Mouse (Mus musculus) intestine, embryonic 16.5 days (tissue): ENCODE measurements around the gene Lig3. TPM values are rescaled to one million over a fixed set of nuclear protein-coding genes. Genes with fewer than 3 reads are reported as not detected.

Experiments used
- ATAC-seq: fragments of 200-750 bp; cut with Nextera tagmentation; 2 replicates; pipeline ENCODE4 v1.8.0; 2017; ENCODE audit warnings: moderate TSS enrichment, moderate library complexity
- H3K27ac ChIP-seq: fragments of 300-500 bp; sonication (generic); 2 replicates; pipeline ENCODE4 v1.5.1; 2014; ENCODE audit warnings: mild to moderate bottlenecking, low read length
- H3K27me3 ChIP-seq: fragments of 300-500 bp; sonication (generic); replicated peaks from 2 replicates; pipeline ENCODE4 v1.6.1; 2014; ENCODE audit warnings: low read length, control low read depth, mixed read lengths; ENCODE audit not compliant: control insufficient read depth, insufficient read depth
- H3K36me3 ChIP-seq: fragments of 300-500 bp; sonication (generic); 2 replicates; pipeline ENCODE4 v1.6.1; 2014; ENCODE audit warnings: low read length, control low read depth; ENCODE audit not compliant: control insufficient read depth, insufficient read depth
- H3K4me1 ChIP-seq: fragments of 300-500 bp; sonication (generic); 2 replicates; pipeline ENCODE4 v1.6.1; 2014; ENCODE audit warnings: low read length, control low read depth, mixed read lengths; ENCODE audit not compliant: control insufficient read depth, insufficient read depth
- H3K4me2 ChIP-seq: fragments of 300-500 bp; sonication (generic); 2 replicates; pipeline ENCODE4 v1.6.1; 2014; ENCODE audit warnings: low read depth, low read length, control low read depth
- H3K4me3 ChIP-seq: fragments of 300-500 bp; sonication (generic); 2 replicates; pipeline ENCODE4 v1.5.1; 2014; ENCODE audit warnings: mild to moderate bottlenecking, low read length
- H3K9ac ChIP-seq: fragments of 300-500 bp; sonication (generic); 2 replicates; pipeline ENCODE4 v1.6.1; 2014; ENCODE audit warnings: low read depth, low read length
- H3K9me3 ChIP-seq: fragments of 300-500 bp; sonication (generic); 2 replicates; pipeline ENCODE4 v1.6.1; 2016; ENCODE audit warnings: low read length, control low read depth; ENCODE audit not compliant: control insufficient read depth
- WGBS: fragments of 180-500 bp; shearing (Covaris S2); extraction: QIAGEN DNeasy Blood & Tissue Kit; methylation state at CpG from one replicate; pipeline ENCODE4 v1.1.7; 2014; 5-methylcytosine and 5-hydroxymethylcytosine counted together
- polyA plus RNA-seq: library from polyadenylated mRNA; unstranded; fragments of >200 nt; fragmentation: Nextera tagmentation; extraction: Ambion mirVana; gene quantifications from 2 replicates; pipeline ENCODE4 v1.2.1, GENCODE M21; 2015

Lig3 gene
- polyA plus RNA-seq, 1 experiment from 2014 or later: 18.0 TPM

DNA sequence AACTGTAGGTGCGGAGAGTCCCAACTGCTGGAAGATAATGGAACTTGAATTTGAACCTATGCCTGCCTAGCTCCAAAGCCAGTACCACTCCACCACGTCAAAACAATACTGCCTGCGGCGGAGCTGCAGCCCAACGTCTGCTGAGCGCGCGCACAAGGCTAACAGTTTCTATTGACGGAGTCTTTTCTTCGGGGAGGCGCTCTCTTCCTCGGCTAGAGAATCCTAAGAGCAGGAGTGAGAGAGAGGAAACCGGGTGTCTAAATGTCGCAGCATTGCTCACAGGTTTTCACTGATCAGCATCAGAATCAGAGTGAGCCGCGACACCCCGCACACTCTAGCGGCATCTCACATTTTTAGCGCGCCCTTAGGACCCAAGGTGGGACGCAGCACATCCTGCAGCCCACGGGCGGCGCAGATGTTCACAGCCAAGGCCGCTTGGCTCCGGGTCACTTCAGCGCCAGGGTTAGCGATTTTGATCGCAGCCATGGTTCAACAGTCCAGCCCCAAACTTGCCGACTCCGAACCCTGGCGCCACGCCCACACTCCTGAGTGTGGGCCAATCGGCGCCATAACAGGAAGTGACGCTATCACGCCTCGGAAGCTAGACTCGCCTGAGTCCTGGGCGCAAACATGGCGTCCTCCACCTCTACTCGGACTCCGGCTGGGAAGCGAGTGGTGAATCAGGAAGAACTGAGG, 17.0 kb upstream of the Lig3 start, which contains the start of the genes Cct6b and Zfp830:
Gene Cct6b, minus strand, starts transcription at position 580 of the 696 bp plus-strand sequence.
Gene Zfp830, plus strand, starts transcription at position 604 of the 696 bp plus-strand sequence.
- no peaks in the 10 kb centered on the region for H3K36me3 ChIP-seq
- H3K4me2 ChIP-seq: peak within 1 kb of the TSS; percentile 81
- H3K27me3 ChIP-seq: no peaks in the 10 kb centered on the region
- peaks cover 10% of the 10 kb centered on the region for H3K4me1 ChIP-seq
- peak within 1 kb of the TSS; percentile 87 for H3K4me3 ChIP-seq
- ATAC-seq: peak; percentile 100
- no peaks in the 10 kb centered on the region for H3K9me3 ChIP-seq
- WGBS: under 1% methylated on average over 44 of the region's 44 CpGs
- H3K27ac ChIP-seq: peak within 1 kb of the TSS; percentile 89
- peak within 1 kb of the TSS; percentile 88 for H3K9ac ChIP-seq

GRCm38 (mm10) chr11:82764438-82764924, 16.4 kb upstream of the Lig3 start:
- H3K4me3 ChIP-seq: peak overlapping the region; percentile 87
- H3K4me2 ChIP-seq: peak overlapping the region; percentile 81
- no peaks in the 10 kb centered on the region for H3K9me3 ChIP-seq
- H3K9ac ChIP-seq: peak overlapping the region; percentile 88
- under 1% methylated on average over 28 of the region's 28 CpGs for WGBS
- no peaks in the 10 kb centered on the region for H3K27me3 ChIP-seq
- peak overlapping the region; percentile 89 for H3K27ac ChIP-seq
- peak; percentile 78 for ATAC-seq
- H3K4me1 ChIP-seq: peaks cover 10% of the 10 kb centered on the region
- H3K36me3 ChIP-seq: no peaks in the 10 kb centered on the region

DNA sequence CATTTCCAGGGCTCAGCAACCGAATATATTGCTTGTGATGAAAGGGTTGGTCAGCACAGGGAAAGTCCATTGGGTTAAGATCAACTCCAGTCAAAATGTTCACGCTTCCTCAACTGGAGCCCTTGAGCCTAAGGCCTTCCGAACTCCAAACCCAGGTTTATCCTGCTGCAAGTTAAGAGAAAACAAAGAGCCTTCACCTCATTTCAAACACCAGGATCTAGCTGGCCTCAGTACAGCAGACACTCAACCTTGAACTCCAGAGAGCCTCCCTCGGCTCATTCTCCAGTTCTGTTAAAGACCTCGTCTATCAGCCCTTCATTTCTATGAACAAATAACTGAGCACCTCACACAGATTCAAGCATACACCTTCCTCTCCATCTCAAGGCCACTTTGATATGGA, 774 bp upstream of the Lig3 start:
- 38% methylated on average over 5 of the region's 5 CpGs for WGBS
- Histone ChIP-seq H3K27ac (peak overlapping the region; percentile 66), H3K4me1 (peaks cover 8% of the 10 kb centered on the region; the same call in 1 of the 2 replicates)

GRCm38 (mm10) chr11:82782197-82782596, 1.3 kb downstream of the Lig3 start:
- Histone ChIP-seq H3K36me3 (0 out of 2 replicates have a peak, but pooled peaks cover 5% of the 10 kb centered on the region), H3K9me3 (no peaks in the 10 kb centered on the region), H3K27me3 (no peaks in the 10 kb centered on the region), H3K4me1 (peaks cover 8% of the 10 kb centered on the region; the same call in 1 of the 2 replicates), H3K27ac (peak overlapping the region; percentile 95; the same call in 1 of the 2 replicates), H3K4me3 (peak overlapping the region; percentile 92), H3K4me2 (peak overlapping the region; percentile 66), H3K9ac (peak overlapping the region; percentile 97)
- no peak for ATAC-seq
- 39% methylated on average over 6 of the region's 6 CpGs for WGBS

More for the DNA sequence above, 774 bp upstream of the Lig3 start:
- peak overlapping the region; percentile 92 for H3K4me3 ChIP-seq
- ATAC-seq: no peak
- H3K9me3 ChIP-seq: no peaks in the 10 kb centered on the region
- H3K36me3 ChIP-seq: 0 out of 2 replicates have a peak, but pooled peaks cover under 1% of the 10 kb centered on the region
- peak overlapping the region; percentile 54 for H3K4me2 ChIP-seq
- peak overlapping the region; percentile 97 for H3K9ac ChIP-seq
- H3K27me3 ChIP-seq: no peaks in the 10 kb centered on the region

DNA sequence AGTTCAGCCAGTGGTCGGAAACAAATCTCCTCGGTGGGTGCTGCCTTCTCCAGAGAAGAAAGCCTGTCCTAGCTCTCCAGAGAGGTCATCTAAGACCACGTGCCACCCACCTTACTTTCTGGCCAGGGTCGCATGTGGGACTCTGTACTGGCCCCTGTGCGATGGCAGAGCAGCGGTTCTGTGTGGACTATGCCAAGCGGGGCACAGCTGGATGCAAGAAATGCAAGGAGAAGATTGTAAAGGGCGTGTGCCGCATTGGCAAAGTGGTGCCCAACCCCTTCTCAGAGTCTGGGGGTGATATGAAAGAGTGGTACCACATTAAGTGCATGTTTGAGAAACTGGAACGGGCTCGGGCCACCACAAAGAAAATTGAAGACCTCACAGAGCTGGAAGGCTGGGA, 2.5 kb downstream of the Lig3 start:
- Histone ChIP-seq H3K27me3 (no peaks in the 10 kb centered on the region), H3K27ac (0 out of 2 replicates have a peak overlapping the region, but pooled peaks have one; percentile 11), H3K9ac (no peak overlapping the region; the same call in 1 of the 2 replicates), H3K4me2 (no peak overlapping the region), H3K4me3 (no peak overlapping the region), H3K4me1 (peaks cover 8% of the 10 kb centered on the region; the same call in 1 of the 2 replicates), H3K36me3 (0 out of 2 replicates have a peak, but pooled peaks cover 10% of the 10 kb centered on the region), H3K9me3 (no peaks in the 10 kb centered on the region)
- ATAC-seq: no peak
- WGBS: 89% methylated on average over 11 of the region's 11 CpGs

GRCm38 (mm10) chr11:82806656-82807055, 25.7 kb downstream of the Lig3 start:
- Histone ChIP-seq H3K27ac (no peak overlapping the region), H3K36me3 (no peaks in the 10 kb centered on the region; the same call in 1 of the 2 replicates), H3K9me3 (no peaks in the 10 kb centered on the region), H3K9ac (no peak overlapping the region), H3K4me2 (no peak overlapping the region), H3K4me1 (no peaks in the 10 kb centered on the region), H3K27me3 (no peaks in the 10 kb centered on the region), H3K4me3 (no peak overlapping the region)
- no peak for ATAC-seq
- WGBS: 67% methylated on average over 3 of the region's 3 CpGs

DNA sequence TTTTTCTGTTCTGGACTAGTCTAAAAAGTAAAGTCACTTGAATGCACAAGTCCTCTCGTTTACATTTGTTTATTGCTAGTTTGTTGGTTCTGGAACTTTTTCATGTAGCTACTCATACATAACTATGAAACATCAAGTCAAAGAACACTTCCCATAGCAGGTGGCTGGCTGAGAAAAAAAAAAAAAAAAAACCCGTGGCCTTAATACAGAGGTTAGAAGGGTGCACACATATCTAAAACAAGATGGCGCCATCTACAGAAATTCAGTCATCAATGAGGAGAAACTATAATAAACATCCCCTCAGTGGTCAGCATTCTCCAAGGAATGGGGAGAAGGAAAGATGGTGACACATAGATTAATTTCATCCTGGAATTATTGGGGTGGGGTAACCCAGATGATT, 26.5 kb downstream of the Lig3 start:
- H3K27me3 ChIP-seq: no peaks in the 10 kb centered on the region
- no peak overlapping the region for H3K4me3 ChIP-seq
- H3K27ac ChIP-seq: no peak overlapping the region
- 66% methylated on average over 3 of the region's 3 CpGs for WGBS
- H3K9ac ChIP-seq: no peak overlapping the region
- H3K4me2 ChIP-seq: no peak overlapping the region
- no peaks in the 10 kb centered on the region for H3K9me3 ChIP-seq
- no peaks in the 10 kb centered on the region; the same call in 1 of the 2 replicates for H3K36me3 ChIP-seq
- no peak for ATAC-seq
- H3K4me1 ChIP-seq: no peaks in the 10 kb centered on the region

DNA sequence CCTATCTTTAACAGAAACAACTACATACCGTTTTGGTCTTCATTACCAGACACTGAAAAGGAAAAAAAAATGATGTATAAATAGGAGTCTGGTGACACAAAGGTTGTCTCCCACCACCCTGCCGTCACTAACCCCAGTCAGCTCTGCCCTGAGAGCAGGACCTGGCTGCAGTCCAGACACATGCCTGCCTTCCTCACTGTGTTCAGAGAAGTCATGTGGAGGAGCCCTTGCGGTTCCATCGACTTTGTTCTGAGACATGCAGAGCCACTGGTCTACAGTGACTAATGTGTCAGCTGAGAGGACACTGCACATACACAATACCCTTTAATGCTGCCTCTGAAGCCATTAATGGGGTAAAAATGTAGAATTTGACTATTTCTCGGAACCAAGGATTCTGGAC, 27.6 kb downstream of the Lig3 start:
- Histone ChIP-seq H3K27me3 (no peaks in the 10 kb centered on the region), H3K9ac (no peak overlapping the region), H3K4me1 (0 out of 2 replicates have a peak, but pooled peaks cover 2% of the 10 kb centered on the region), H3K9me3 (no peaks in the 10 kb centered on the region), H3K36me3 (no peaks in the 10 kb centered on the region; the same call in 1 of the 2 replicates), H3K27ac (no peak overlapping the region), H3K4me3 (no peak overlapping the region), H3K4me2 (no peak overlapping the region)
- ATAC-seq: no peak
- 80% methylated on average over 5 of the region's 5 CpGs for WGBS

- H3K4me2 ChIP-seq: no peak overlapping the region
- 59% methylated on average over 4 of the region's 4 CpGs for WGBS
- H3K9ac ChIP-seq: no peak overlapping the region
- no peaks in the 10 kb centered on the region for H3K36me3 ChIP-seq
- no peak overlapping the region for H3K4me3 ChIP-seq
- H3K4me1 ChIP-seq: no peaks in the 10 kb centered on the region
- no peak overlapping the region for H3K27ac ChIP-seq
- no peaks in the 10 kb centered on the region for H3K27me3 ChIP-seq
- no peaks in the 10 kb centered on the region for H3K9me3 ChIP-seq
- no peak for ATAC-seq
These were observed 38.4 kb downstream of the Lig3 start for GRCm38 (mm10) chr11:82819350-82819749.
